Comparison of ENCODE assay signal across 9 mouse cellular contexts in the genomic region with DNA sequence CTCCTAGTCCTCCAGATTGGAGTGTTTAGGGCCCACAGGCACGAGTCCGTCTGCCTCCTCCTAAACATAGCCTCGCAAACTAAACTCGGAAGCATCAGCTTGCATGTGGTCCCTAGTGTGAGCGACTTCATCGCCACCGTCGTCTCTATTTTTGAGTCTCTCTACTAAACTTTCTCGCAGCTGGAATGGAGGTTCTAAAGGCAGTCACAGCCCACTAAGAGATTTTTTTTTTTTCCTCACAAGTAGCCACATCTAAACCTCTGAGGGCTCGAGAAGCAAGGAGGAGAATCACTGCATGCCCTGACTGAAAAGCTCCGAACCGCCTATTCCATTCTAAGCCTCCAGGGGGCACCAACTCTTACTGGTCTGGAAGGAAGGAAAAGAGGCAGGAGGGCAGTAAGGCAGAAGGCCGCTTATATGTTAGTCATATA.
DNase-seq lines count a peak whose midpoint lies in the region; ATAC-seq lines count a peak whose summit lies in the region.
"Had no signal": no experiment of that assay in that cellular context is flagged by ENCODE, and none has a peak within 500 bp of the region (broad histone marks: within the 10 kb centered on the region; RNA-seq: fewer than 3 reads in every experiment).

No protein-coding gene starts in this region.

- no peaks in the 10 kb centered on the region for H3K9me3 ChIP-seq in hindbrain, embryonic 10.5 days
- no peaks in the 10 kb centered on the region for H3K9me3 ChIP-seq in hindbrain, embryonic 16.5 days (ENCODE audit: control insufficient read depth, low read length)
- no peaks in the 10 kb centered on the region for H3K9me3 ChIP-seq in limb, embryonic 10.5 days (replicated peaks)

- no peak overlapping the region for H3K27ac ChIP-seq in hindbrain, embryonic 10.5 days
- H3K27ac ChIP-seq in hindbrain, embryonic 16.5 days (ENCODE audit: low read depth, low read length), result no peak overlapping the region
- no peak overlapping the region for H3K27ac ChIP-seq in limb, embryonic 10.5 days
- H3K27ac ChIP-seq: macrophage had no signal

- 57% methylated on average over 13 of the region's 13 CpGs for WGBS in hindbrain, embryonic 10.5 days
- WGBS in hindbrain, embryonic 16.5 days, result 50% methylated on average over 13 of the region's 13 CpGs
- WGBS in limb, embryonic 10.5 days, result 52% methylated on average over 13 of the region's 13 CpGs

- no peak for ATAC-seq in hindbrain, embryonic 16.5 days
- ATAC-seq in inflammation-experienced regulatory T-cells, adult 6 months, result no peak

- H3K9ac ChIP-seq in hindbrain, embryonic 16.5 days (ENCODE audit: low read depth, low read length), result no peak overlapping the region

- no peaks in the 10 kb centered on the region for H3K36me3 ChIP-seq in hindbrain, embryonic 10.5 days
- no peaks in the 10 kb centered on the region for H3K36me3 ChIP-seq in hindbrain, embryonic 16.5 days (ENCODE audit: control insufficient read depth, insufficient read depth, low read length)
- H3K36me3 ChIP-seq in limb, embryonic 10.5 days, result no peaks in the 10 kb centered on the region

- no peak overlapping the region for H3K4me2 ChIP-seq in hindbrain, embryonic 16.5 days (ENCODE audit: low read length)

- no peaks in the 10 kb centered on the region for H3K4me1 ChIP-seq in hindbrain, embryonic 10.5 days (replicated peaks)
- peaks cover 2% of the 10 kb centered on the region for H3K4me1 ChIP-seq in hindbrain, embryonic 16.5 days (ENCODE audit: control insufficient read depth, insufficient read depth, low read depth, low read length)
- H3K4me1 ChIP-seq in limb, embryonic 10.5 days, result peaks cover 8% of the 10 kb centered on the region

- no peak overlapping the region for H3K4me3 ChIP-seq in hindbrain, embryonic 10.5 days
- H3K4me3 ChIP-seq in hindbrain, embryonic 16.5 days (ENCODE audit: low read length), result no peak overlapping the region
- no peak overlapping the region for H3K4me3 ChIP-seq in limb, embryonic 10.5 days

- no peaks in the 10 kb centered on the region for H3K27me3 ChIP-seq in hindbrain, embryonic 10.5 days (ENCODE audit: insufficient read depth, poor library complexity, severe bottlenecking)
- no peaks in the 10 kb centered on the region for H3K27me3 ChIP-seq in hindbrain, embryonic 16.5 days (replicated peaks; ENCODE audit: control insufficient read depth, insufficient read depth, low read length)
- no peaks in the 10 kb centered on the region for H3K27me3 ChIP-seq in limb, embryonic 10.5 days (ENCODE audit: low read depth, poor library complexity, severe bottlenecking)

- peak; percentile 70 for DNase-seq in hindbrain, embryonic 10.5 days (ENCODE audit: low spot score)
- peak; percentile 41 for DNase-seq in adrenal gland, adult 8-10 months
- DNase-seq in embryo, embryonic 11 days, result peak; percentile 79
- peak; percentile 28 for DNase-seq in hindlimb bud, embryonic 11.5 days (ENCODE audit: extremely low spot score, low read depth, low spot score)
- peak; percentile 65 for DNase-seq in limb, embryonic 10.5 days (ENCODE audit: low spot score)
- DNase-seq in right cerebral cortex, adult 18-20 months, result peak; percentile 75

Comparison
In these comparisons a context has a peak if more than half of its experiments do, and no peak if none do; other contexts are left out.
1. DNase-seq: peak in every context shown above with its lines; median percentile 79 in embryo, embryonic 11 days; 75 in right cerebral cortex, adult 18-20 months; 70 in hindbrain, embryonic 10.5 days; 65 in limb, embryonic 10.5 days; 41 in adrenal gland, adult 8-10 months; 28 in hindlimb bud, embryonic 11.5 days.